Mouse (Mus musculus): ENCODE data around the gene Gm44596. TPM values are rescaled to one million over a fixed set of nuclear protein-coding genes. Genes with fewer than 3 reads are reported as not detected.

Gm44596 gene
- total and polyA plus RNA-seq, 2 experiments from 2014 or later: not detected

DNA sequence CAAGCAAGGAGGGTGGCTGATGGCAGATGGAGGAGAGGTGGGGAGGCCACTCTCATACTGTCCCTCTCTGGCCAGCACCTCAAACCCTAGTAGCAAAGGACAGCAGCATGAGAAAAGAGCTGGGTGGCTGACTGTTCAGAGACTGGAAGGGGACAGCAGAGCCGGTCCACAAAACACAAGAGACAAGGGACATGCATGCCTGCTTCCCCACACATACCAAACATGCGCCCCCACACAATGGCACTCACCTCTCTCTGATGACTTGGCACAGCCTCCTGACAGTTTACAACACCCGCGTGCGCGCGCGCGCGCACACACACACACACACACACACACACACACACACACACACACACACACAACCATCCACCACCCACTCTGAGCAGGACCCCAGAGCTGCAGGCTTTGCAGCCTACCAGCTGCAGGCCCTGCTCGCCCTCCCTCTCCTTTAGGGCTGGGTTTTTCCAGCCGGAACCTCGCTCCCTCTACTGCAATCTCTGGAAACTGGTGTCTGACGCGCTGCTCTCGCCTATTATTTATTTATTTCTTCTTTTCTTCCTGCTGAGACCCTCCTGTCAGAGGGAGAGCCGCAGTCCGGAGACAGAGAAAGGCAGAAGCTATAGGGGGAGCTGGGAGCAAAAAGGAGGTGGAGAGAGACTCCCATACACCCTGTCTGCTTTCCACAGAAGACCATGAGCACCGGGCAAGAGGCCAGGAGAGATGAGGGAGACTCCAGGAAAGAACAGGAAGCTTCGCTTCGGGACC lies 24.3 kb downstream of the Gm44596 start:
- peak overlapping the region; percentile 35 for H3K4me3 ChIP-seq (ENCODE audit: low read depth, low read length)
- H3K36me3 ChIP-seq (ENCODE audit: insufficient read depth, low read length): no peaks in the 10 kb centered on the region
- H3K9ac ChIP-seq (replicated peaks; ENCODE audit: low read length, poor library complexity, severe bottlenecking): peak overlapping the region; percentile 47
- 12% methylated on average over 13 of the region's 21 CpGs for WGBS
- H3K27me3 ChIP-seq (ENCODE audit: insufficient read depth, low read length): no peaks in the 10 kb centered on the region
- DNase-seq (ENCODE audit: low spot score): peak; percentile 78
- peak overlapping the region; percentile 58 for H3K4me2 ChIP-seq (ENCODE audit: low read depth, low read length, poor library complexity, severe bottlenecking)
- peaks cover 8% of the 10 kb centered on the region for H3K4me1 ChIP-seq (ENCODE audit: insufficient read depth, low read length)
- peak; percentile 93 for ATAC-seq (ENCODE audit: low FRiP score)
- peak; percentile 23; the same call in 1 of the 2 replicates for TF ChIP-seq CTCF (IDR thresholded peaks at IDR 0.05)
- H3K9me3 ChIP-seq (ENCODE audit: low read length): no peaks in the 10 kb centered on the region
- H3K27ac ChIP-seq (ENCODE audit: low read depth, low read length): peak overlapping the region; percentile 79

GRCm38 (mm10) chr6:128404708-128405107 lies 29.4 kb downstream of the Gm44596 start:
- 51% methylated on average over 5 of the region's 5 CpGs for WGBS
- DNase-seq (ENCODE audit: low spot score) (no peak), ATAC-seq (ENCODE audit: low FRiP score) (no peak)
- Histone ChIP-seq H3K36me3 (ENCODE audit: insufficient read depth, low read length) (peaks cover 23% of the 10 kb centered on the region), H3K27ac (ENCODE audit: low read depth, low read length) (no peak overlapping the region), H3K9ac (replicated peaks; ENCODE audit: low read length, poor library complexity, severe bottlenecking) (no peak overlapping the region), H3K4me2 (ENCODE audit: low read depth, low read length, poor library complexity, severe bottlenecking) (no peak overlapping the region), H3K9me3 (ENCODE audit: low read length) (no peaks in the 10 kb centered on the region), H3K27me3 (ENCODE audit: insufficient read depth, low read length) (no peaks in the 10 kb centered on the region), H3K4me1 (ENCODE audit: insufficient read depth, low read length) (peaks cover 8% of the 10 kb centered on the region), H3K4me3 (ENCODE audit: low read depth, low read length) (no peak overlapping the region)
- TF ChIP-seq CTCF (IDR thresholded peaks at IDR 0.05): no peak

DNA sequence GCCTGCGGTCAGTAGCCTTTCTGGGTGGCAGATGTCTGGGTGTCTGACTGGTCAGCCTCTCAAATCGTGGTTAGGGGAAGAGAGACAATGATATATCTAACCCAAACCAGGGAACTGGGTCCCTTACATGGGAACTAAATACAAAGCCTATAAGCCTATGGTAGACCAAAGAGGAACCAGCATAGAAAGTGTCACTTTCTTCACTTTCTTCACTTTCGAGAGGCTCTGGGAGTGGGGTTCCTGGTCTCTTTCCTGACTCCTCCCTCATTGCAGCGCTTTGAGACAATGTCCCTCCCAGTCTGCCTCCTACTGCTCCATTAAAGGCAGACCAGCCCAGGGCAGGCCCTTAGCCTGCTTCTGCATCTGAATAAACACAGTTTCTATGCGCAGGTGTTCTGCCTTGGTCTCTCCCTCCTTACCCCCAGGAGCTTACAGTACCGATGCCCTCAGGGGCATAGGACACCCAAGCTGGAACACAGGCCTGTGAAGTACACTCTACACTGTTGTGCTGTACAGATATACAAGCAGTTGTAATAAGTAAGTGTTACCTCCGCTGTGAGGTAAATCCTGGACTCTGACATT lies 33.3 kb downstream of the Gm44596 start:
- 91% methylated on average over 7 of the region's 7 CpGs for WGBS
- ATAC-seq (ENCODE audit: low FRiP score): no peak
- H3K36me3 ChIP-seq (ENCODE audit: insufficient read depth, low read length): peaks cover 44% of the 10 kb centered on the region

GRCm38 (mm10) chr6:128410305-128410704 lies 35.0 kb downstream of the Gm44596 start:
- H3K27me3 ChIP-seq (ENCODE audit: insufficient read depth, low read length): no peaks in the 10 kb centered on the region
- 96% methylated on average over 13 of the region's 13 CpGs for WGBS
- DNase-seq (ENCODE audit: low spot score) (no peak), ATAC-seq (ENCODE audit: low FRiP score) (no peak; the same call in 1 of the 2 replicates)
- no peak overlapping the region for H3K9ac ChIP-seq (replicated peaks; ENCODE audit: low read length, poor library complexity, severe bottlenecking)
- no peaks in the 10 kb centered on the region for H3K9me3 ChIP-seq (ENCODE audit: low read length)
- no peak overlapping the region for H3K27ac ChIP-seq (ENCODE audit: low read depth, low read length)
- no peak overlapping the region for H3K4me2 ChIP-seq (ENCODE audit: low read depth, low read length, poor library complexity, severe bottlenecking)
- no peak for TF ChIP-seq CTCF (IDR thresholded peaks at IDR 0.05)
- H3K36me3 ChIP-seq (ENCODE audit: insufficient read depth, low read length): peaks cover 44% of the 10 kb centered on the region
- no peaks in the 10 kb centered on the region for H3K4me1 ChIP-seq (ENCODE audit: insufficient read depth, low read length)
- no peak overlapping the region for H3K4me3 ChIP-seq (ENCODE audit: low read depth, low read length)

More for the DNA sequence above, 33.3 kb downstream of the Gm44596 start:
- Histone ChIP-seq H3K9me3 (ENCODE audit: low read length) (no peaks in the 10 kb centered on the region), H3K4me3 (ENCODE audit: low read depth, low read length) (no peak overlapping the region), H3K9ac (replicated peaks; ENCODE audit: low read length, poor library complexity, severe bottlenecking) (no peak overlapping the region), H3K4me2 (ENCODE audit: low read depth, low read length, poor library complexity, severe bottlenecking) (no peak overlapping the region), H3K27ac (ENCODE audit: low read depth, low read length) (no peak overlapping the region), H3K4me1 (ENCODE audit: insufficient read depth, low read length) (no peaks in the 10 kb centered on the region), H3K27me3 (ENCODE audit: insufficient read depth, low read length) (no peaks in the 10 kb centered on the region)
- no peak for DNase-seq (ENCODE audit: low spot score)
- no peak for TF ChIP-seq CTCF (IDR thresholded peaks at IDR 0.05)

- Histone ChIP-seq H3K9me3 (ENCODE audit: low read length) (no peaks in the 10 kb centered on the region), H3K4me3 (ENCODE audit: low read depth, low read length) (no peak overlapping the region), H3K4me2 (ENCODE audit: low read depth, low read length, poor library complexity, severe bottlenecking) (no peak overlapping the region), H3K9ac (replicated peaks; ENCODE audit: low read length, poor library complexity, severe bottlenecking) (no peak overlapping the region), H3K4me1 (ENCODE audit: insufficient read depth, low read length) (no peaks in the 10 kb centered on the region), H3K36me3 (ENCODE audit: insufficient read depth, low read length) (peaks cover 44% of the 10 kb centered on the region), H3K27me3 (ENCODE audit: insufficient read depth, low read length) (no peaks in the 10 kb centered on the region), H3K27ac (ENCODE audit: low read depth, low read length) (no peak overlapping the region)
- DNase-seq (ENCODE audit: low spot score) (peak; percentile 78), ATAC-seq (ENCODE audit: low FRiP score) (peak; percentile 48)
- TF ChIP-seq CTCF (IDR thresholded peaks at IDR 0.05): peak; percentile 97
- 17% methylated on average over 3 of the region's 3 CpGs for WGBS
Observed at GRCm38 (mm10) chr6:128411115-128411514, 35.8 kb downstream of the Gm44596 start.

DNA sequence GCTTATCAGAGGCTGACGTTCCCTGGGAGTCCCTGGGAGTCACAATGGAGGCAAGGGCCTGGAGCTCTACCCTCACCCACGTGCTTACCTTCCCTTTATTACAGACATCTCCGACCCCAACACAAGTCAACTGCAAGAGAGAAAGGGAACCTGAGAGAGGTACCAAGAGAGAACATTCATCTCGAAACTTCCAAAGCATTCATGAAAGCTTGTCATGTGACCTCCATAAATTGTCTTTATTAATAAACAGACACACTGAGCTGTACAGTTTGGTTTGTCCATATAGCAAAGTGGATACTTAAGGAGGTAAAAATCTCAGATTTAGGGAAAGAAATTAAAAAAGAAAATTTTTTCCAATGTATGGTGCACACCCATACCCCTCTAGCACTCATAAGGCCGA lies 40.9 kb downstream of the Gm44596 start:
- no peak for ATAC-seq (ENCODE audit: low FRiP score)
- Histone ChIP-seq H3K36me3 (ENCODE audit: insufficient read depth, low read length) (peaks cover 15% of the 10 kb centered on the region), H3K4me1 (ENCODE audit: insufficient read depth, low read length) (no peaks in the 10 kb centered on the region), H3K27me3 (ENCODE audit: insufficient read depth, low read length) (no peaks in the 10 kb centered on the region), H3K9me3 (ENCODE audit: low read length) (no peaks in the 10 kb centered on the region), H3K4me3 (ENCODE audit: low read depth, low read length) (no peak overlapping the region), H3K9ac (replicated peaks; ENCODE audit: low read length, poor library complexity, severe bottlenecking) (no peak overlapping the region), H3K27ac (ENCODE audit: low read depth, low read length) (no peak overlapping the region), H3K4me2 (ENCODE audit: low read depth, low read length, poor library complexity, severe bottlenecking) (no peak overlapping the region)
- 93% methylated on average over 5 of the region's 5 CpGs for WGBS
- no peak for TF ChIP-seq CTCF (IDR thresholded peaks at IDR 0.05)
- no peak for DNase-seq (ENCODE audit: low spot score)

Data from midbrain, postnatal 0 days (tissue).